Mouse (Mus musculus): ENCODE data around the gene Nr4a1.

DNA sequence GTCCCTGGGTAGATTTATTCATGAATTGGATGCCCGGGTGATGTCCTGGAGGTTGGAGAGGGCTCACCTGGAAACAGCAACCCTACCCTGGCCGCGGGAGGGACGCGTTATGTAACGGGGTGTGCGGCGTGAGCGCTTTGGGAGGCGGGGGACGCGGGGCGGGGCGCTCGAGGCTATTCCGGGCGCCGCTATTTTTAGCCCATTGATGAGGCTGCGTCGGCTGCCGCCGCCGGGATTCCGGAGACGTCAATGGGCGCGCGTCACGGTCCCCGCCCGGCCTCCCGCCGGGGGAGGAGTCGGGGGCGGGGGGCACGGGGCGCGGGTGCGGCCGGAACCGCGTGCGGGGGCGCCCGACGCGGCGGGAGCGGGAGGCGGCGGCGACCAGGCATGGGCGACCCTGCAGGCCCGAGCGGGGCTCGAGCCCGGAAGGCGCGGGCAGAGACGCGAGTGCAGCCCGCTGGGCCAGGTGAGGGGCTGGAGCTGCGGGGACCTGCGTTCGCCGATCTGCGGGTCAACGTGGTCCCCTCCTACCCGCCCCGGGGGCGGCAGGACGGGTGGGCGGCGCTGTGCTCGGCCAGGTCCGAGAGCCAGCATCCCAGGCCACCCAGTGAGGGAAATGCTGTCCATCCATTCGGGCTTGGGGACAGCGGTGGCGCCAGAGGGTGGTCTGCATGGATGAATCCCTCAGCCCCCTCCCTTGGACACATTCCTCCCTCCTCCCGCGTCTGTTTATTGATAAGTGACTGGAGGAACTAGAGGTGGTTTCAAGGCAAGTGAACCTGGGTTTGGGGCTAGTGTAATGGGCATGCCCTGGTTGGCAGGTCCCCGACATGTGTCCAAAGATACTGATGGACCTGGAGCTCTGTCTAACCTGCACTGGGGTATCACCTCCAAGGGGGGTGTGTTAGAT lies at the start of gene Nr4a1:
- TF ChIP-seq CTCF (IDR thresholded peaks at IDR 0.05; ENCODE audit: low read depth) (no peak), EP300 (IDR thresholded peaks at IDR 0.05; ENCODE audit: low read depth) (no peak)
